Mouse (Mus musculus) heart, embryonic 15.5 days (tissue): Measurements from ENCODE around the gene Gm45208. TPM values are rescaled to one million over a fixed set of nuclear protein-coding genes. Genes with fewer than 3 reads are reported as not detected.
A peak's percentile ranks its signal among the peaks of the same experiment; 100 is the strongest.

Experiments used
- ATAC-seq: fragments of 200-750 bp; cut with Nextera tagmentation; replicated peaks from 2 replicates; pipeline ENCODE4 v1.8.0; 2017; ENCODE audit warnings: low read depth, moderate TSS enrichment; ENCODE audit not compliant: insufficient number of reproducible peaks, insufficient read depth, low FRiP score
- H3K27ac ChIP-seq: fragments of 300-500 bp; sonication (generic); 2 replicates; pipeline ENCODE4 v1.5.1; 2015; ENCODE audit warnings: mild to moderate bottlenecking, inconsistent platforms
- H3K27me3 ChIP-seq: fragments of 300-500 bp; sonication (generic); 2 replicates; pipeline ENCODE4 v1.6.1; 2015; ENCODE audit warnings: inconsistent platforms
- H3K36me3 ChIP-seq: fragments of 300-500 bp; sonication (generic); 2 replicates; pipeline ENCODE4 v1.6.1; 2015; ENCODE audit warnings: mild to moderate bottlenecking, inconsistent platforms
- H3K4me1 ChIP-seq: fragments of 300-500 bp; sonication (generic); replicated peaks from 2 replicates; pipeline ENCODE4 v1.6.1; 2015; ENCODE audit warnings: inconsistent platforms
- H3K4me2 ChIP-seq: fragments of 300-500 bp; sonication (generic); 2 replicates; pipeline ENCODE4 v1.6.1; 2015; ENCODE audit warnings: inconsistent platforms, mild to moderate bottlenecking, moderate library complexity
- H3K4me3 ChIP-seq: fragments of 300-500 bp; sonication (generic); 2 replicates; pipeline ENCODE4 v1.5.1; 2015; ENCODE audit warnings: mild to moderate bottlenecking, inconsistent platforms
- H3K9ac ChIP-seq: fragments of 300-500 bp; sonication (generic); 2 replicates; pipeline ENCODE4 v1.6.1; 2015; ENCODE audit warnings: mild to moderate bottlenecking, inconsistent platforms
- H3K9me3 ChIP-seq: fragments of 300-500 bp; sonication (generic); replicated peaks from 2 replicates; pipeline ENCODE4 v1.6.1; 2016; ENCODE audit warnings: inconsistent platforms
- WGBS: fragments of 180-500 bp; shearing (Covaris S2); methylation state at CpG from one replicate; pipeline ENCODE4 v1.1.7; 2015; ENCODE audit warnings: mixed read lengths; 5-methylcytosine and 5-hydroxymethylcytosine counted together
- polyA plus RNA-seq: library from polyadenylated mRNA; unstranded; fragments of >200 nt; fragmentation: Nextera tagmentation; extraction: Ambion mirVana; gene quantifications from 2 replicates; pipeline ENCODE4 v1.2.1, GENCODE M21; 2015

Gene Gm45208
- 1.2 TPM in 1 of 2 replicates, not detected in the other for polyA plus RNA-seq

DNA sequence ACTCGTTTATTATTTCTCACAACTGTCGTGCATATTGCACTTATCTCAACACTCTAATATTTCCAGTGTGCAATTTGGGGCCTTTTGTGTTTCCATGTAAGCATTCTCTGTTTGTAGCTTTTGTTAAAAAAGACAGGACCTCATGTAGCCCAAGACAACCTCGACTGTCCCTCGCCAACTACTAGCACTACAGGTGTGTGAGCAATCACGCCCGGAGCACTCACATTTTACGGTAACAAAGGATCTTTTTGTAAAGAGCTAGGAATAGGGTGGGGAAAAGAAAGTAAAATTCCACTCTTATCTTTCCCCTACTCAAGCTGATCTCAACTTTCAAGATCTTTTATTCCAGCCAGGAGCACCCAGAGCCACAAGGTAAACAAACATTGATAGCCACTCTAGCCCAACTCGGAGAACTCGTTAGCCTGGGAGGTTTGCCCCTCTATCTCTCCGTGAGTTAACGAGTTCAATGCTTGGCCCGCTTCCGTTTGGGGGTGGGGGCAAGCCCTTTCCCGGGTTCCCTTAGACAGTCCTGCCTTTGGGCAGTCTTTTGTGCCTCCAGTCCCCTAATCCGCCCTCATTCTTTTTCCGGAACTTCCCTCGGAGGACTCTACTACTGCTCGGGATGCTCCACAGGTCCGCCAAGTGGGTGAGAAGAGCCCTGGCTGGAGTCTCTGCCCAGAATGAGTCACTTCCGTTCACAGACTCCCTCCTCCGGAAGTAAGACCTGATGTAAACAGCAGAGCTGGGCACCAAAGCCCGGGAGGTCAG lies at the start of gene Gm45208:
Gene Gm45208, plus strand, starts transcription at position 732 of the 768 bp plus-strand sequence.
- 18% methylated on average over 22 of the region's 22 CpGs for WGBS
- Histone ChIP-seq H3K9me3 (no peaks in the 10 kb centered on the region), H3K36me3 (no peaks in the 10 kb centered on the region; the same call in 1 of the 2 replicates), H3K4me2 (peak within 1 kb of the TSS; percentile 73), H3K27ac (peak within 1 kb of the TSS; percentile 91), H3K4me1 (peaks cover 4% of the 10 kb centered on the region), H3K4me3 (peak within 1 kb of the TSS; percentile 69), H3K9ac (peak within 1 kb of the TSS; percentile 59), H3K27me3 (no peaks in the 10 kb centered on the region)
- ATAC-seq: peak; percentile 87

- Histone ChIP-seq H3K4me2 (no peak overlapping the region), H3K4me1 (peaks cover 23% of the 10 kb centered on the region), H3K36me3 (peaks cover 6% of the 10 kb centered on the region), H3K9ac (no peak overlapping the region), H3K9me3 (no peaks in the 10 kb centered on the region), H3K27ac (no peak overlapping the region), H3K27me3 (no peaks in the 10 kb centered on the region), H3K4me3 (no peak overlapping the region)
- WGBS: 29% methylated on average over 6 of the region's 6 CpGs
- ATAC-seq: no peak
These were observed 49.3 kb upstream of the Gm45208 start for GRCm38 (mm10) chrX:7672739-7673138.

DNA sequence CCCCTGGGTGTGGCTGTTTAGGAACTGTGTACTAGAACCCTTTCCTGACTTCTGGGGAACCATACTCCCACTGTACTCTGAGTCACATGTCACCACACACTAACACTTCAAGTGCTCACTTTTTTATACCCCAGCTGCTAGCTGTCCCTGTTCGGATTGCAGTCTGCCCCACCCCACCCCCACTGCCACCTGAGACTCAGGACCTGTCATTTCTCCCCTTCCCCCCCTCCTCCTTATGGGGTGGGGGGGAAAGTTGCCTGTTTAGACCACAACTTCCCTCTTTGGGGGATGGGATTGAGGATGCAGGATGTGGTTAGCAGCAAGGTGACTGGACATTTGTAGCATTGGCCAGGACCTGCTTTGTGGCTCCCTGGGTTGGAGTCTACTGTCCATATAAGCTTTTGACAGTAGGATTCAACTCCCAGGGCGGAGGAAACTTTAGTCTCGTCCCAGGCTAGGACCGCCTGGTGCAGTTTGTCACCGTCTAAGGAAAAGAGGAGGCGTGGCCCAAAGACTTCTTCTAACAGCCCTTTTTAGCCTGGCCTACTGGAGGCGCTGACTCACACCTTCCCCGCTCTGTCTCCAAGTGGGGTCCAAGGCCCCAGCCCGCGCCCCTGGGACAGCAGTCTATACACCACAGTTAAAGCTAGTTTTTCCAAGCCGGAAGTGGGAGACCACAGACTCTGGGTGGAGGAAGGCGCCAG lies 48.3 kb upstream of the Gm45208 start:
- peak; percentile 19; the same call in 1 of the 2 replicates for ATAC-seq
- Histone ChIP-seq H3K4me2 (peak overlapping the region; percentile 72), H3K9me3 (no peaks in the 10 kb centered on the region), H3K27ac (peak overlapping the region; percentile 42), H3K36me3 (peaks cover 4% of the 10 kb centered on the region), H3K9ac (no peak overlapping the region; the same call in 1 of the 2 replicates), H3K4me1 (peaks cover 23% of the 10 kb centered on the region), H3K4me3 (peak overlapping the region; percentile 42), H3K27me3 (no peaks in the 10 kb centered on the region)
- WGBS: 25% methylated on average over 12 of the region's 12 CpGs

DNA sequence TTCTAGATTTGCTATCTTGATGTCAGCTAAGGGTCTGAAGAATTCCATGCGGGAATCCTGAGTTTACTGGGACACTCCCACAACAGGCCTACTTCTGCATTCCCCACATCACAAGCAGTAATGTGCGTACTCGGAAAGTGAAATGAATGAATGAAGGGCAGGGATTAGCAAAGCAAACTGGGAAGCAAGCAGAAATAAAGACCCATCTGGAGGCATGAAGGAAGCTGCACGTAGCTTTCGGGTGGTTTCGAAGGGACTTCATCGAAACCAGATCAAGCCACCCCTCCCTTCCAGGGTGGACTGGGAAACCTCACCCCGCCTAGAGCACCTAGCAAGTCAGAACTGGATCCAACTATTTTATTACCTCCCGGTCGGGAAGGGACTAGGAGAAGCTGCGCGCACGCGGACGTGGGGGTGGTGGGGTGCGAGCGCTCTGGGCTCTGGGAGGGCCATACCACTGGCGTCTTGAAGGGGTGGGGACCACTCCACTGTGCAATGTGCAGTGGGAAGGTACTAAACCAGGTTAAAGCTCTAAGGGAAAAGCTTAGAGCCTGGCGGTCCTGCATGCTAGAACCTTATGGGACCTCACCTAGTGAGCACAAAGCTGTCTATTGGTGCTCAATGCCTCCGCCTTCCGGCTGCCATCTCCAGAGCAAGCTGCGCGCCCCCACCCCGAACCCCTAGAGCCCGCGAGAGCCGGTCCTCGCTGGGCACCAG lies 47.6 kb upstream of the Gm45208 start:
- no peak for ATAC-seq
- H3K27me3 ChIP-seq: no peaks in the 10 kb centered on the region
- peak overlapping the region; percentile 44 for H3K9ac ChIP-seq
- H3K9me3 ChIP-seq: no peaks in the 10 kb centered on the region
- H3K4me1 ChIP-seq: peaks cover 23% of the 10 kb centered on the region
- H3K27ac ChIP-seq: peak overlapping the region; percentile 42; the same call in 1 of the 2 replicates
- peak overlapping the region; percentile 72 for H3K4me2 ChIP-seq
- 21% methylated on average over 28 of the region's 28 CpGs for WGBS
- H3K4me3 ChIP-seq: peak overlapping the region; percentile 42
- no peaks in the 10 kb centered on the region for H3K36me3 ChIP-seq

GRCm38 (mm10) chrX:7675001-7675380 lies 47.1 kb upstream of the Gm45208 start:
- peak overlapping the region; percentile 42 for H3K4me3 ChIP-seq
- H3K27ac ChIP-seq: peak overlapping the region; percentile 42; the same call in 1 of the 2 replicates
- WGBS: 23% methylated on average over 10 of the region's 10 CpGs
- peak overlapping the region; percentile 44 for H3K9ac ChIP-seq
- H3K4me2 ChIP-seq: peak overlapping the region; percentile 72
- ATAC-seq: no peak
- no peaks in the 10 kb centered on the region for H3K9me3 ChIP-seq
- no peaks in the 10 kb centered on the region for H3K27me3 ChIP-seq
- peaks cover 23% of the 10 kb centered on the region for H3K4me1 ChIP-seq
- H3K36me3 ChIP-seq: no peaks in the 10 kb centered on the region

DNA sequence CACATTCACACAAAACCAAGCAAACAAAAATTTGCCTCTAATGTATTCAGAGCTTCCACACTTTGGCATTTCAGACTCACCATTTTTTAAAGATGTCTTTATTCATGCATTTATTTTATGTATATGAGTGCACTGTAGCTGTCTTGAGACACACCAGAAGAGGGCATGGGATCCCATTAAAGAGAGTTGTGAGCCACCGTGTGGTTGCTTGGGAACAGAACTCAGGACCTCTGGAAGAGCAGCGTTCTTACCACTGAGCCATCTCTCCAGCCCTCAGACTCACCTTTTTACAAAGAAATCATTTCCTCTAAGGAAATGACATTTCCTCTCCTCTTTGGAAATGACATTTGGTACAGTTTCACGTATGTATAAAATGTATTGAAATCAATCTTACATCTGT lies 43.1 kb upstream of the Gm45208 start:
- no peaks in the 10 kb centered on the region for H3K36me3 ChIP-seq
- H3K27ac ChIP-seq: no peak overlapping the region
- no peaks in the 10 kb centered on the region for H3K27me3 ChIP-seq
- H3K4me3 ChIP-seq: no peak overlapping the region
- no peak for ATAC-seq
- no peak overlapping the region for H3K9ac ChIP-seq
- 39% methylated on average over 3 of the region's 3 CpGs for WGBS
- peaks cover 10% of the 10 kb centered on the region for H3K4me1 ChIP-seq
- no peak overlapping the region for H3K4me2 ChIP-seq
- no peaks in the 10 kb centered on the region for H3K9me3 ChIP-seq

- peak overlapping the region; percentile 37 for H3K4me3 ChIP-seq
- no peaks in the 10 kb centered on the region for H3K27me3 ChIP-seq
- H3K9ac ChIP-seq: peak overlapping the region; percentile 33
- no peaks in the 10 kb centered on the region for H3K9me3 ChIP-seq
- no peaks in the 10 kb centered on the region for H3K36me3 ChIP-seq
- H3K4me1 ChIP-seq: peaks cover 5% of the 10 kb centered on the region; the same call in 1 of the 2 replicates
- H3K27ac ChIP-seq: peak overlapping the region; percentile 66
- H3K4me2 ChIP-seq: peak overlapping the region; percentile 63
- 15% methylated on average over 26 of the region's 27 CpGs for WGBS
- ATAC-seq: peak; percentile 91
These were observed 42.5 kb upstream of the Gm45208 start for GRCm38 (mm10) chrX:7679405-7680056.

DNA sequence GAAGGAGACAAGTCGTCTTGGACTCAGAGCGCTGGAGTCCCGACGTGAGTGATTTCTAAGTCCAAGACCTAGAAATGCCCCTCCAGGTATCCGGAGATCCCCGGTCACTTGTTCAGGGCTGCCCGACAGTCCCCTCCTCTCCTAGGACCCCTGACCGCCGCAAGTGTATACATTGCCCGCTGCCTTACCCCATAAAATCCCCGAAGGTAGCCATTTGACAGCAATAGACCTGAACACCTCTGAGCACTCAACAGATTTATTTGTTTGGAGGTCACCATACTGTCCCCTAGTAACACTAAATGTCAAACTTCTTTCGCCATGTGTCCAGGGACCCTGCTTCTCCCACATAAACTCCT lies 42.0 kb upstream of the Gm45208 start:
- no peak for ATAC-seq
- Histone ChIP-seq H3K9me3 (no peaks in the 10 kb centered on the region), H3K4me3 (peak overlapping the region; percentile 37), H3K9ac (peak overlapping the region; percentile 33), H3K27me3 (no peaks in the 10 kb centered on the region), H3K27ac (no peak overlapping the region), H3K4me1 (no peaks in the 10 kb centered on the region), H3K36me3 (no peaks in the 10 kb centered on the region), H3K4me2 (peak overlapping the region; percentile 63)
- WGBS: 22% methylated on average over 12 of the region's 12 CpGs

- Histone ChIP-seq H3K4me1 (no peaks in the 10 kb centered on the region), H3K9ac (peak within 1 kb of the TSS; percentile 33), H3K36me3 (no peaks in the 10 kb centered on the region), H3K4me3 (peak within 1 kb of the TSS; percentile 37), H3K27me3 (no peaks in the 10 kb centered on the region), H3K27ac (no peak within 1 kb of the TSS), H3K4me2 (peak within 1 kb of the TSS; percentile 63), H3K9me3 (no peaks in the 10 kb centered on the region)
- no peak for ATAC-seq
- WGBS: 65% methylated on average over 14 of the region's 14 CpGs
These were observed 41.2 kb upstream of the Gm45208 start, which contains the start of gene Magix for GRCm38 (mm10) chrX:7680864-7681263. TSS of gene Magix (minus strand) at chrX:7681251.

- Histone ChIP-seq H3K27me3 (no peaks in the 10 kb centered on the region), H3K4me2 (no peak overlapping the region), H3K9me3 (no peaks in the 10 kb centered on the region), H3K36me3 (no peaks in the 10 kb centered on the region), H3K4me1 (no peaks in the 10 kb centered on the region), H3K4me3 (no peak overlapping the region), H3K9ac (no peak overlapping the region), H3K27ac (no peak overlapping the region)
- no peak for ATAC-seq
- WGBS: 88% methylated on average over 2 of the region's 2 CpGs
These were observed 33.7 kb upstream of the Gm45208 start for GRCm38 (mm10) chrX:7688321-7688720.

GRCm38 (mm10) chrX:7690486-7690885 lies 31.6 kb upstream of the Gm45208 start:
- 58% methylated on average over 3 of the region's 3 CpGs for WGBS
- H3K27ac ChIP-seq: no peak overlapping the region

More at GRCm38 (mm10) chrX:7690486-7690885, 31.6 kb upstream of the Gm45208 start:
- Histone ChIP-seq H3K4me3 (no peak overlapping the region), H3K9ac (no peak overlapping the region), H3K4me1 (no peaks in the 10 kb centered on the region), H3K4me2 (no peak overlapping the region), H3K27me3 (no peaks in the 10 kb centered on the region), H3K9me3 (no peaks in the 10 kb centered on the region), H3K36me3 (no peaks in the 10 kb centered on the region)
- no peak for ATAC-seq
